Mouse (Mus musculus): ENCODE results near the gene Tpd52l2. TPM values are rescaled to one million over a fixed set of nuclear protein-coding genes. Genes with fewer than 3 reads are reported as not detected.

Tpd52l2 gene
- polyA plus RNA-seq, 1 experiment from 2014 or later, result 121 TPM

Other genes starting within 250 kb of the Tpd52l2 start
- gene Gmeb2, start 209.1 kb upstream of the Tpd52l2 start, polyA plus RNA-seq (2016; fragmentation: Nextera tagmentation; extraction: Ambion mirVana), result 21.9 and 22.5 TPM in 2 replicates
- gene Stmn3, start 182.6 kb upstream of the Tpd52l2 start, polyA plus RNA-seq (2016; fragmentation: Nextera tagmentation; extraction: Ambion mirVana), result 502 and 505 TPM in 2 replicates
- 47.8 and 49.2 TPM in 2 replicates for gene Rtel1, start 177.4 kb upstream of the Tpd52l2 start, polyA plus RNA-seq (2016; fragmentation: Nextera tagmentation; extraction: Ambion mirVana)
- 71.7 and 74.7 TPM in 2 replicates for gene Zgpat, start 132.2 kb upstream of the Tpd52l2 start, polyA plus RNA-seq (2016; fragmentation: Nextera tagmentation; extraction: Ambion mirVana)
- 68.5 and 76.6 TPM in 2 replicates for gene Arfrp1, start 131.7 kb upstream of the Tpd52l2 start, polyA plus RNA-seq (2016; fragmentation: Nextera tagmentation; extraction: Ambion mirVana)
- gene Lime1, start 117.1 kb upstream of the Tpd52l2 start, polyA plus RNA-seq (2016; fragmentation: Nextera tagmentation; extraction: Ambion mirVana), result 37.8 and 41.8 TPM in 2 replicates
- 22.3 and 22.7 TPM in 2 replicates for gene Zbtb46, start 37.7 kb upstream of the Tpd52l2 start, polyA plus RNA-seq (2016; fragmentation: Nextera tagmentation; extraction: Ambion mirVana)
- 0.12 TPM in 1 of 2 replicates, not detected in the other for gene Abhd16b, start 3.9 kb upstream of the Tpd52l2 start, polyA plus RNA-seq (2016; fragmentation: Nextera tagmentation; extraction: Ambion mirVana)
- 148 and 150 TPM in 2 replicates for gene Dnajc5, start 23.3 kb downstream of the Tpd52l2 start, polyA plus RNA-seq (2016; fragmentation: Nextera tagmentation; extraction: Ambion mirVana)
- gene Uckl1, start 87.8 kb downstream of the Tpd52l2 start, polyA plus RNA-seq (2016; fragmentation: Nextera tagmentation; extraction: Ambion mirVana), result 64.2 and 66.3 TPM in 2 replicates
- gene Prpf6, start 94.7 kb downstream of the Tpd52l2 start, polyA plus RNA-seq (2016; fragmentation: Nextera tagmentation; extraction: Ambion mirVana), result 72.0 and 72.4 TPM in 2 replicates
- 91.0 and 97.7 TPM in 2 replicates for gene Zfp512b, start 95.7 kb downstream of the Tpd52l2 start, polyA plus RNA-seq (2016; fragmentation: Nextera tagmentation; extraction: Ambion mirVana)
- 97.4 and 101 TPM in 2 replicates for gene Samd10, start 102.1 kb downstream of the Tpd52l2 start, polyA plus RNA-seq (2016; fragmentation: Nextera tagmentation; extraction: Ambion mirVana)
- 0.30 and 0.43 TPM in 2 replicates for gene Gm29797, start 159.9 kb downstream of the Tpd52l2 start, polyA plus RNA-seq (2016; fragmentation: Nextera tagmentation; extraction: Ambion mirVana)
- 21.4 and 22.0 TPM in 2 replicates for gene Sox18, start 174.5 kb downstream of the Tpd52l2 start, polyA plus RNA-seq (2016; fragmentation: Nextera tagmentation; extraction: Ambion mirVana)
- 27.7 and 29.9 TPM in 2 replicates for gene Tcea2, start 183.2 kb downstream of the Tpd52l2 start, polyA plus RNA-seq (2016; fragmentation: Nextera tagmentation; extraction: Ambion mirVana)
- gene Rgs19, start 196.8 kb downstream of the Tpd52l2 start, polyA plus RNA-seq (2016; fragmentation: Nextera tagmentation; extraction: Ambion mirVana), result 49.4 and 54.4 TPM in 2 replicates
- gene Lkaaear1, start 201.3 kb downstream of the Tpd52l2 start, polyA plus RNA-seq (2016; fragmentation: Nextera tagmentation; extraction: Ambion mirVana), result not detected in 2 replicates
- 42.7 and 43.2 TPM in 2 replicates for gene Oprl1, start 217.9 kb downstream of the Tpd52l2 start, polyA plus RNA-seq (2016; fragmentation: Nextera tagmentation; extraction: Ambion mirVana)

All from hindbrain, embryonic 12.5 days (tissue).